Mouse (Mus musculus): ENCODE data around the gene Diras1.

DNA sequence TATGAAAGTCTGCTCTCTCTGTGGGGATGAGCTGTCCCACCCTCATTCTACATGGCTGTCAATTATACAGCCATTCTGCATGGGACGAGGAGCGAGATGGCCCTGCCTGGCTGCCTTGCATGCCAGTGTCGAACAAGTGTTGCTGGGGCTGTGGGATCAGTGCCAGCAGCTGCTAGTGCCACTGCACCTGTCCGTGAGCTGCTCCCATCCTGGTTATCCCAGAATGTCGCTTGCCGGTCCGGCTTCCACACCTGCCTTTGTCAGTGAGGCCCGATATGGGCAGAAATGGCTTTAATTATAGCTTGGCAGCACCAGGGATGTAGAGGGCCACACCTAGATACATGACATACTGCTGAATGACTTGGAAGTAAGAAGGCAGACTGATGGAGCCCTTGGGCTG, 46.8 kb upstream of the Diras1 start:
- no peak for TF ChIP-seq POLR2A (IDR thresholded peaks at IDR 0.05; ENCODE audit: low read depth, low read length)
- no peak for TF ChIP-seq CTCF (IDR thresholded peaks at IDR 0.05; ENCODE audit: borderline replicate concordance, insufficient read depth, low read length)
